Mouse (Mus musculus) frontal cortex, postnatal 36 days (tissue): ENCODE results near the gene Tsr1.

Experiments
- DNase-seq, 2 experiments: peaks; one replicate each; pipeline ENCODE4 v3.0.0; 2022; ENCODE audit warnings: low spot score in 2 of 2

The Tsr1 gene

DNA sequence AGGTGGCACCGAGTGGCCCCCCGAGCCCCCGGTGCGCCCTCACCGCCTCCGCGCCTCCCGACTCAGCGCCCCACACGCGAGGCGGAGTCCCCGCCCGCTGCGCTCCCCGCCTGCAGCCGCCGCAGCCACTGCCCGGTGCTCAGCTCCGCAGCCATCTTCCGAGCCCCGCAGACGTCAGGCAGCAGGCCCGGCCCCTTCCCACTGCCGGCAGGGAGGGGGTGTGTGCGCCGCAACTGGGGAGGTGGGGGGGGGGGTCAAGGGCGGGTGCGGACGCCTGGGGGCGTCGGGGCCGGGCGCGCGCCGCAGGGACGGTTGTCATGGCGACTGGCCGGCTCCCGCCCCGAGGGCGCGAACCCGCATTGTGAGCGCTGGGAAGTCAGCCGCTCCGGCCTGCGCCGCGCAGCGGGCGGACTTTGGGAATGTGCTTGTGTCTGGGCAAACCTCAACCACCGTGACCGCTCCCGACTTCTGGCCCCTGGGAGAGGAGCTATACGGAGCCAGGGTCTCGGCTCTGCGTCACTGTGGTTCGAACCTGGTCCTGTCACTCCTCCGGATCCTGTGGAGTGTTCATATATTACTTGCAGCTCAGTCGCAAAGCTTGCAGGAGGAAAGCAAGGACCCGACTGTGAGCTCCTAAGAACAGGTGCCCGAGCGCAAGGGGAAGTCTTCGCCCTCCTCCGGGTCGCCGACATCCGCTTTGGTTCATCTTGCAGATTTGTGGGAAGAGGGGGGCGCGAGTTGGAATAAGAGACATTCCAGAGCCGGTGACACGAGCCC lies 782 bp upstream of the Tsr1 start, which contains the start of gene Sgsm2:
TSS of gene Sgsm2 (minus strand) at position 160 of the 777 bp plus-strand sequence.
- DNase-seq: peak; percentile 65 to 70

GRCm38 (mm10) chr11:74898517-74898827 lies 601 bp downstream of the Tsr1 start:
- no peak for DNase-seq

- no peak for DNase-seq
Measured at GRCm38 (mm10) chr11:74901555-74901954, 3.7 kb downstream of the Tsr1 start.

DNA sequence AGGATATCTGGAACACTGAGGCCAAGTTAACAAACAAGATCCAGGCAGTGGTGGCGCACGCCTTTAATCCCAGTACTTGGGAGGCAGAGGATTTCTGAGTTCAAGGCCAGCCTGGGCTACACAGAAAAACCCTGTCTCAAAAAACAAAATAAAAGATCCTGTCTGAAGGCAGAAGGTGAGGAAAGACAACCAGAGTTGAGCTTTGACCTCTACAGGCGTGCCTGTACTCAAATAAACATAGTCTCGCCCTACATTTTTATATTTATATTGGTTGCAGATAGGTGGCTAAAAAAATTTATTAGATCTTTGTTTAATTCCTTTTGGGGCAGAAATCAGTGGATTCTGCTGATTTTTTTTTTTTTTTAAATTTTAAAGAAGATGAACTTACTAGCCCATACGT lies 4.5 kb downstream of the Tsr1 start:
- no peak for DNase-seq

DNA sequence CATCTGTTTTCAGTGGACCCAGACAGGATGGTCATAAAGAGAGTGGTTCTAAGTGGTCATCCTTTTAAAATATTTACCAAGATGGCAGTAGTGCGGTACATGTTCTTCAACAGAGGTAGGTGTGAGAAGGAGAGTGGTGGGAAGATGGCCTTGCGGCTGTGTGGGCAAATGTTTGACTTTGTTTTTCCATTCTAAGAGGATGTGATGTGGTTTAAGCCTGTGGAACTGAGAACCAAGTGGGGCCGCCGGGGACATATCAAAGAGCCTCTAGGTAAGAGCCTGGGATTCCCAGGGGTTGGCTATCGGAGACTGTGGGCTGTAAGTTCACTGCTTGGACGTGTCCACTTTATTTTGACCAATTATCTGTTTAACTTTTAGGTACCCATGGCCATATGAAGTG lies 10.0 kb downstream of the Tsr1 start:
- no peak for DNase-seq

GRCm38 (mm10) chr11:74908618-74909399 lies 10.9 kb downstream of the Tsr1 start:
- DNase-seq: no peak

- DNase-seq: no peak
Measured at GRCm38 (mm10) chr11:74909978-74910377, 12.1 kb downstream of the Tsr1 start.

DNA sequence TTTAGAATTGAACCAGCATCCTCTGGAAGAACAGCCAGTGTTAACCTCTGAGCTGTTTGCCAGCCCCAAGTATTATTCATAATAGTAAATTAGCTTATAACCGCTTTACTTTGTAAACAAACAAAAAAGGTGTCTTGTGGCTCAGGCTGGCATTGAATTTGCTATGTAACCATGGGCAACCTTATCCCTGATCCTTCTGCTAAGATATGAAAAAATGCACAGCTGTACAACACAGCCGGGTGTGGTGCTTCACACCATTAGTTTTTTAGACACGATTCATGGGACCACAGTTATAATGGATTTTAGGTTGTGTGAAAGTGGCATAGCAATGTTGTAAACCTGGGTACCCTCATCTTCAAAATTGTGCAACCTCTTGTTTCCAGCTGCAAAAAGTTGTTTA lies 14.6 kb downstream of the Tsr1 start:
- DNase-seq: no peak

GRCm38 (mm10) chr11:74919249-74919648 lies 21.4 kb downstream of the Tsr1 start:
- peak in 1 of 2 experiments; percentile 56 for DNase-seq

DNA sequence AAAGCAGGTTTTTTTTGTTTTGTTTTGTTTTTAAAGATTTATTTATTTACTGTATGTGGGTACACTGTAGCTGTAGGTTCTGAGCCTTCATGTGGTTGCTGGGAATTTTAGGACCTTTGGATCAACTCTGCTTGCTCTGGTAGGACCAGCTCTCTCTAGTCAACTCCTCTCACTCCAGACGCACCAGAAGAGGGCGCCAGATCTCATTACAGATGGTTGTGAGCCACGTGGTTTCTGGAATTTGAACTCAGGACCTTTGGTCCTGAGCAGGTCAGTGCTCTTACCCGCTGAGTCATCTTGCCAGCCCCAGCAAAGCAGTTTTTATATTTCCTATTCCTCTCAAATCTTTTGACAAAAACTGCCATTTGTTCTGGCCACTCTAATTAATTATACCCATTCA lies 26.3 kb downstream of the Tsr1 start:
- no peak for DNase-seq

DNA sequence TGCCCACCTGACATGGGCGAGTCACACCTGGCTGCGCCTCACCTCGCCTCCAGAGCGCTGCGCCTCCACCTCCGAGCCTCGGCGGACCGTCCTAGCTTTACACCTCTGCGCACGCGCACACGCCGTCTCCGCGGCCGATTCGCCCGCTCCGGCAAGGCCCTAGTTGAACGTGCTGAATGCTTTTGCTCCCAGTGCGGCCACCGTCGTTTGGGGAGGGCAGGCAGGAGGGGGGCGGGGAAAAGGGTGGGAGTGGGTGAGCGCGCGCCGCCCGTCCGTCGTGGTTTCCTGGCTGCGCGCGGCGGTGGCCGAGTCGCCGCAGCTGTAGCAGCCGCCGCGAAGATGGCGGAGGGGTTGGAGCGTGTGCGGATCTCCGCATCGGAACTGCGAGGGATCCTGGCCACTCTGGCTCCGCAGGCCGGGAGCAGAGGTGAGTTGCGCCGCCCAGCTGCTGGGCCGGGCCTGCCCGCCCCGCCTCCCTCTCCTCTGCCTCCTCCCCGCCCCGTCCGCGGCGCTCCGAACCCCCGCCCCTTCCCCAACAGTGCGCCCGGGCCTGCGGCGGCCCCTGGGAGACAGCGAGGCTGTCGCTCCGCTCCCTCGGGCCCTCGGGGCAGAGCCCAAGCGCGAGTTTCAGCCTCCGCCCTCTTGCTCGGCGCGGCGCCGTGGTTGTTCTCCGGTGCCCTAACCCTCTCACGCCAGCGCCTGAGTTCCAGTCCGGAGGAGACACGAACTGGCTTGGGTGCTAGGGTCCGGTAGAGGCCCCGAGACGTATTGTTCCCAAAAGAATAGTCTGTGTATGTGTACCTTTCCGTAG lies 27.9 kb downstream of the Tsr1 start, which contains the start of the genes Smg6 and Srr:
TSS of gene Smg6 (plus strand) at position 247 of the 811 bp plus-strand sequence.
TSS of gene Srr (minus strand) at position 372 of the 811 bp plus-strand sequence.
- DNase-seq: peak; percentile 90 to 91

DNA sequence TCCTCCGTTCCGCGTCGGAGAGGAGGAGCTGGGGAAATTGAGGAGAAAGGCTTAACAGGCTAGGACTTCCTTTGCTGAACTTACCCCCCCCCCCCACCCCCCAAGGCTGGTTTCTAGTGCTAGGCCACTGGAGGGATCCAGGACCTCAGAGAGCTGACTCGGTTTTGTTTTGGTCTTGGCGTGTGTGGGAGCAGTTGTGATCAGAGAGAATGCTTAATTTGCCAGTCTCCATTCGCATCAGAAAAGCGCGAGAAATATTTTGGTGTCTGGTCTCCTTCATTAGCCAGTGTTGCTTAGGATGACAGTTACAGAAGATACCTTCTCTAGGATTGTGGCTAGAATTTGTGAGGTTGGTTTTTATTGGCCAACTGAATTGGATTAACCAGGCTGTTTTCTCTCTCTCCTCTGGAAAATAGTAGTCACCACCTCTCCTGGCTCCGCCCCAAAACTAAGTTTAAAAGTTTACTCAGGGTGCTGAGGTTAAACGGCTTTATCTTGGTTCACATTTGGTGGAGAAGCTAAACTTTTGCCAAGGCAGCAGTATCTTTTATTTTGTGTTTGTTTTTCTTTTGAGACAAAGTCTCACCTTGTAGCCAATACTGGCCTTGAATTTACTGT lies 28.6 kb downstream of the Tsr1 start:
- no peak for DNase-seq

DNA sequence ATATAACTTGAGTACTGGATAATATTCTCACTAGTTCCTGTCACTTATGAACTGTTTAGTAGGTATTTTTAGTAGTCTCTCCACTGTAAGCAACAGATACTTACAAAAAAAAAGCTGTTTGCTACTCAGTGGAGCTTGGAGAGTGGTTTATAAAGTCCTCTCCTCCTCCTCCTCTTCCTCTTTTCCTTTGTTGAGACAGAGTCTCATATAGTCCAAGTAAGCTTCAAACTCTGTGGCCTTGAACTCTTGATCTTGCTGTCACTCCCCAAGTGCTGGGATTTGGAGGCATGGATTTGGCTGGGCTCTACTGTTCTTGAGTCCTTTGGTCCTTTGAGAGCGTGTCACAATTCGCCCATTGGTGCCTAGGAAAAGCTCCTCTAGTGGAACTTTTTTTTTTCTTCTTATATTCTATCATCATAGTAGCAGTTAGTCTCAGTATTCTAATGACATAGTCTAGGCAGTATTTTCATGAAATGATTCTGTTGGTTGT lies 29.4 kb downstream of the Tsr1 start:
- no peak for DNase-seq

DNA sequence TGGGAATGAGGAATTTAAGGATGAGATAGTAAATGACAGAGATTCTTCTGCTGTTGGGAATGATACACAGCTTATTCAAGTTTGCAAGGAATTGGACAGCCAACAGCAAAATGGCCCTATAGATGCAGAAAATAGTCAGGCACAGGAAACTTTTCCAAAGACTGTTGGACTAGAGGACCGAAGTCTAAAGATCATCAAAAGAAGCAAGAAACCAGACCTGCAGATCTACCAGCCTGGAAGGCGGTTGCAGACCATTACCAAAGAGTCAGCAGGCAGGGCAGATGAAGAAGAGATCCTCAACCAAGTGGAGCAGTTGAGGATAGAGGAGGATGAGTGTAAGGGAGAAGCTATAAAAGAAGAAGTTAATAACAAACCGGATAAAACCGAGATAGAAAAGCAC lies 31.2 kb downstream of the Tsr1 start:
- no peak for DNase-seq

- DNase-seq: no peak
Measured at GRCm38 (mm10) chr11:74930391-74930790, 32.5 kb downstream of the Tsr1 start.

- DNase-seq: peak in 1 of 2 experiments; percentile 25
Measured at GRCm38 (mm10) chr11:74946348-74946747, 48.5 kb downstream of the Tsr1 start.

DNA sequence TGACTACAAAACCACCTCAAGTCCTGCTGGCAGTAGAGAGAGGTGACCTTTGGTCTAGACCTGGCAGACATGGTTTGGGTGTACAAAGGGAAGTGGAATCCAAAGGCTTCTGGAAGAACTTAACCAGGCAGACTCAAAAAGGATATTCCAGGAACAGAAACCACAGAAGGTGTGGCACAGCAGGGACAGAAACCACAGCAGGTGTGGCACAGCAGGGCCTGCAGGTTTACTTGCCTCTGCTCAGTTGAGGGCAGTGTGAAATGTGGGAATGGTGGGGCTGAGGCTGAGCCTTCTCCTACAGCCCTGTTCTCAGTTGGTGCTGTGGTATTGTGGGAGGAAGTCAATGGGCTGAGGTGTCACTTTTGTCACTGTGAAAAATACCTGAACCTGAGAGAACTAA lies 57.0 kb downstream of the Tsr1 start:
- DNase-seq: no peak

- DNase-seq: no peak
Measured at GRCm38 (mm10) chr11:74956006-74956405, 58.1 kb downstream of the Tsr1 start.

DNA sequence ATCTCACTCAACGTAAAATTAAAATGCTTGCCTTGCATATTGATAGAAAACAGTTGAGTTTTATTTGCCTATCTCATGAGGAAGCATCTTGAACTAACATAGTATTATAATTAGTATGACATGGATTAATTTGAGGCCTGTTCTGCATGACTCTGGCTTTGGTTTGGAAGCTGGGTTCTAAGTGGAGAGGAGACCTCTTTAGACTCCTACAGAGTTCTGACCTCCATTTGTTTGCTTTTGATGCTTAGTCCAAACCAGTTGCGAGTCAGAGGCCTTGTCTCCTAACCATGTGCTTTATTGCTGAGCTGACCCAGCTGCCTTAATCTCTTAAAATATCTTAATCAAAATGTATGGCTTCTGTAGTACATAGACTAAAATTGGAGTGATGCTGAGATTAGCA lies 59.7 kb downstream of the Tsr1 start:
- DNase-seq: no peak
